Mouse (Mus musculus) kidney, embryonic 14.5 days (tissue): ENCODE measurements at regions not wholly inside any gene's neighbourhood (a gene's known extent, or its start where the extent isn't known, plus 50 kb on each side); places are given as distances from the start of the nearest gene placed in this dataset.
A peak's percentile ranks its signal among the peaks of the same experiment; 100 is the strongest.

Source experiments
- ATAC-seq: fragments of 200-750 bp; cut with Nextera tagmentation; 2 replicates; pipeline ENCODE4 v1.8.0; 2017; ENCODE audit warnings: moderate number of reproducible peaks, mild to moderate bottlenecking, moderate TSS enrichment, moderate library complexity; ENCODE audit not compliant: low FRiP score, low TSS enrichment
- H3K27ac ChIP-seq: fragments of 300-500 bp; sonication (generic); 2 replicates; pipeline ENCODE4 v1.5.1; 2014; ENCODE audit warnings: low read depth, mild to moderate bottlenecking, low read length, moderate library complexity, mixed read lengths
- H3K27me3 ChIP-seq: fragments of 300-500 bp; sonication (generic); 2 replicates; pipeline ENCODE4 v1.6.1; 2014; ENCODE audit warnings: mild to moderate bottlenecking, low read length; ENCODE audit not compliant: control insufficient read depth, insufficient read depth
- H3K36me3 ChIP-seq: fragments of 300-500 bp; sonication (generic); 2 replicates; pipeline ENCODE4 v1.6.1; 2014; ENCODE audit warnings: low read length, mixed read lengths; ENCODE audit not compliant: control insufficient read depth, insufficient read depth
- H3K4me1 ChIP-seq: fragments of 300-500 bp; sonication (generic); 2 replicates; pipeline ENCODE4 v1.6.1; 2014; ENCODE audit warnings: low read length, mixed read lengths; ENCODE audit not compliant: control insufficient read depth, insufficient read depth
- H3K4me2 ChIP-seq: fragments of 300-500 bp; sonication (generic); replicated peaks from 2 replicates; pipeline ENCODE4 v1.6.1; 2014; ENCODE audit warnings: low read depth, mild to moderate bottlenecking, low read length
- H3K4me3 ChIP-seq: fragments of 300-500 bp; sonication (generic); 2 replicates; pipeline ENCODE4 v1.5.1; 2014; ENCODE audit warnings: mild to moderate bottlenecking, low read length
- H3K9ac ChIP-seq: fragments of 300-500 bp; sonication (generic); 2 replicates; pipeline ENCODE4 v1.6.1; 2014; ENCODE audit warnings: low read depth, mild to moderate bottlenecking, low read length, moderate library complexity
- H3K9me3 ChIP-seq: fragments of 300-500 bp; sonication (generic); 2 replicates; pipeline ENCODE4 v1.6.1; 2016; ENCODE audit warnings: low read length; ENCODE audit not compliant: control insufficient read depth
- WGBS: fragments of 180-500 bp; shearing (Covaris S2); extraction: QIAGEN DNeasy Blood & Tissue Kit; methylation state at CpG from one replicate; pipeline ENCODE4 v1.1.7; 2014; 5-methylcytosine and 5-hydroxymethylcytosine counted together

DNA sequence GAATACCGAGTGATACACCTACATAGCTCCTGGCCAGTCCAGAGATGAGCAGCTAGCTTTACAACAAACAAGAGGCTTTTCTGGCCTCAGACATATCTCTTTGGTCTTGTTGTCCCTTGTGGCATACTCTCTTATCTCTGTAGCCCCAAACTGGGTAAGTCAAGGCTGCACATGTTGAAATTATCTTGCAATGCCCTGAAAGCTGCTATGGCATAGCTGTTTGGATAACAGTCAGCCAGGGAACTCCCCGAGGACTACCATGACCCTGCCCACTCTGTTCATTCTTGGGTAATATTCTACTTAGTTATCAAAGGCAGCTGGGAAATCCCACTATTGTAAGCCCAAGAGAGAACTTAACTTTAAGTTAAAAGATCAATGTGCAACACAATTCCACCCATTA is 106.5 kb upstream of the Ercc6l2 start:
- Histone ChIP-seq H3K4me1 (no peaks in the 10 kb centered on the region), H3K4me3 (no peak overlapping the region), H3K4me2 (no peak overlapping the region), H3K27ac (no peak overlapping the region), H3K27me3 (no peaks in the 10 kb centered on the region), H3K9me3 (peaks cover 5% of the 10 kb centered on the region; the same call in 1 of the 2 replicates), H3K36me3 (no peaks in the 10 kb centered on the region), H3K9ac (no peak overlapping the region)
- ATAC-seq, result no peak
- WGBS, result 86% methylated on average over 2 of the region's 2 CpGs

DNA sequence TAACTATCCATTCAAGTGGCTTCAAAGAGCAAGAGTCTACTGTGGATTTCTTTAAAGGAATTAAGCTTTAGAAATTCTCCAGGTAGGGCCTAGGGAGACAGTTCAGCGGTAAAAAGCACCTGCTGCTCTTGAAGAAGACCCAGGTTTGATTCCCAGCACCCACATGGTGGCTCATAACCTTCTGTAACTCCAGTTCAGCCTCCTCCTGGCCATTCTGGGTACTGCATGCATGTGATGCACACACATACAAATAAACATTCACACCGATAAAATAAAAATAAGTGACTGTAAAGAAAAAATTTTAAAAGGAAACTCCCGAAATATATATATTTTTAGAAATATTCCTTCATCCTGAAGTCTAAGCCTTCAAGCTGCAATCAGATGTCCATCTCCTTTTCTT is 101.9 kb upstream of the Ercc6l2 start:
- H3K9me3 ChIP-seq, result peaks cover 5% of the 10 kb centered on the region; the same call in 1 of the 2 replicates
- no peaks in the 10 kb centered on the region for H3K36me3 ChIP-seq
- H3K4me2 ChIP-seq, result no peak overlapping the region
- H3K27me3 ChIP-seq, result no peaks in the 10 kb centered on the region
- no peak for ATAC-seq
- no peak overlapping the region for H3K27ac ChIP-seq
- no peaks in the 10 kb centered on the region for H3K4me1 ChIP-seq
- no peak overlapping the region for H3K4me3 ChIP-seq
- 86% methylated on average over 3 of the region's 3 CpGs for WGBS
- no peak overlapping the region for H3K9ac ChIP-seq

DNA sequence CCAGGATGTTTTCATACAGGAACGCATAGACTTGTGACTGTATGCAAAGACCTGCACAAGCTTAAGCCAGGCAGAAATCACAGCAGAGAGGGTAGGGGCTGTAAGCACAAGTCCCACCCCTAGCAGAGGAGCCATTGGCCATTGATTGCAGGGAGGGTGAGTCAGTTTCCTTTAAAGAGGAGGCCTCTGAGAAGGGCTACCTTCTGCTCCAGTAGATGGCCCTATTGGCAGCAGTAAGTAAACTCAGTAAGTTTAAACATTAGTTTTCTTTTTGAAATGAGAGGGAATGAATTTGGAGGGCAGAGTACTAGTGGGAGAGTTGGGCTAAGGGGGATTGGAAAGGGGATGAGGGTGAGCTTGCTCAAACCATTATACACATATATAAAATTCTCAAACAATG is 98.5 kb upstream of the Ercc6l2 start:
- Histone ChIP-seq H3K4me3 (no peak overlapping the region), H3K4me2 (no peak overlapping the region), H3K9me3 (peaks cover 5% of the 10 kb centered on the region; the same call in 1 of the 2 replicates), H3K27me3 (no peaks in the 10 kb centered on the region), H3K4me1 (peaks cover 5% of the 10 kb centered on the region; the same call in 1 of the 2 replicates), H3K36me3 (no peaks in the 10 kb centered on the region), H3K27ac (no peak overlapping the region), H3K9ac (no peak overlapping the region)
- 78% methylated on average over 1 of the region's 1 CpGs for WGBS
- ATAC-seq, result no peak

DNA sequence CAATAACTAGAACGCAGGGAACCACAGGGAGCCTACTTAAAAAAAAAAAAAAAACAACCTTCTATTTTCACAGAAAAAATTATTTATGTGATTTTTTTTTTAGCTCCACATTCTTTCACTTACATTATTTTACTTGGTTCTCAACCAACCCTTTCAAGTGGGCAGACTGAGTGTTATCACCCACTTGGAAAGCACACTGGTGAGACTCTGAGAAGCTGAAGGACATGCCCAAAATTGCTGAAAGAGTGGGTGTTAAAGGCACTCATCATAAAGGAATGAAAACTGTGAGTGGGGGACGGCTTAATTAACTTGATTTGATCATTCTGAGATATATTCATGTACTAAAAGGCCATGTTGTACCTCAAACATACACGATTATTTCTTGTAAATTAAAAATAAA is 97.8 kb upstream of the Ercc6l2 start:
- 85% methylated on average over 3 of the region's 3 CpGs for WGBS
- no peak overlapping the region for H3K27ac ChIP-seq

DNA sequence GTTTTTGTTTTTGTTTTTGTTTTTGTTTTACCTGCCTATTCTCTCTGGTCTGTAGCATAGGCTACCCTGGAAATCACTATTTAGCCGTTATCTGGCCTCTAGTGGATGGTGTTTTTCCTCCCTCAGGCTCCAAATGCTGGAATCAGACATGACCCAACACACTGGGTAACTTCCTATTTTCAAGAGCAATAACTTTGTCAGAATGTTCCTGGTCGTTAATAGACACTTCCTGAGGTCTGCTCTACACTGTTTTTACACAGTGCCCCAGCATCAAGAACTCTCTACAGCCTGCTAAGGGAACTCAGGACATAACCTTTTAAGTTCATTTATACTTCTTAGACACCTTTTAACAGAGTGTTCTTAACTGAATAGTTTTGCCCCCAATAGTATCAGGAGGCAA is 96.3 kb upstream of the Ercc6l2 start:
- Histone ChIP-seq H3K4me2 (no peak overlapping the region), H3K4me1 (peaks cover 5% of the 10 kb centered on the region; the same call in 1 of the 2 replicates), H3K36me3 (no peaks in the 10 kb centered on the region), H3K9ac (no peak overlapping the region), H3K9me3 (no peaks in the 10 kb centered on the region), H3K27me3 (no peaks in the 10 kb centered on the region), H3K4me3 (no peak overlapping the region), H3K27ac (no peak overlapping the region; the same call in 1 of the 2 replicates)
- ATAC-seq, result no peak
- 37% methylated on average over 2 of the region's 2 CpGs for WGBS

More for the DNA sequence above, 97.8 kb upstream of the Ercc6l2 start:
- H3K4me2 ChIP-seq, result no peak overlapping the region
- ATAC-seq, result no peak
- H3K36me3 ChIP-seq, result no peaks in the 10 kb centered on the region
- peaks cover 5% of the 10 kb centered on the region; the same call in 1 of the 2 replicates for H3K4me1 ChIP-seq
- no peak overlapping the region for H3K9ac ChIP-seq
- no peak overlapping the region for H3K4me3 ChIP-seq
- no peaks in the 10 kb centered on the region for H3K27me3 ChIP-seq
- peaks cover 5% of the 10 kb centered on the region; the same call in 1 of the 2 replicates for H3K9me3 ChIP-seq

DNA sequence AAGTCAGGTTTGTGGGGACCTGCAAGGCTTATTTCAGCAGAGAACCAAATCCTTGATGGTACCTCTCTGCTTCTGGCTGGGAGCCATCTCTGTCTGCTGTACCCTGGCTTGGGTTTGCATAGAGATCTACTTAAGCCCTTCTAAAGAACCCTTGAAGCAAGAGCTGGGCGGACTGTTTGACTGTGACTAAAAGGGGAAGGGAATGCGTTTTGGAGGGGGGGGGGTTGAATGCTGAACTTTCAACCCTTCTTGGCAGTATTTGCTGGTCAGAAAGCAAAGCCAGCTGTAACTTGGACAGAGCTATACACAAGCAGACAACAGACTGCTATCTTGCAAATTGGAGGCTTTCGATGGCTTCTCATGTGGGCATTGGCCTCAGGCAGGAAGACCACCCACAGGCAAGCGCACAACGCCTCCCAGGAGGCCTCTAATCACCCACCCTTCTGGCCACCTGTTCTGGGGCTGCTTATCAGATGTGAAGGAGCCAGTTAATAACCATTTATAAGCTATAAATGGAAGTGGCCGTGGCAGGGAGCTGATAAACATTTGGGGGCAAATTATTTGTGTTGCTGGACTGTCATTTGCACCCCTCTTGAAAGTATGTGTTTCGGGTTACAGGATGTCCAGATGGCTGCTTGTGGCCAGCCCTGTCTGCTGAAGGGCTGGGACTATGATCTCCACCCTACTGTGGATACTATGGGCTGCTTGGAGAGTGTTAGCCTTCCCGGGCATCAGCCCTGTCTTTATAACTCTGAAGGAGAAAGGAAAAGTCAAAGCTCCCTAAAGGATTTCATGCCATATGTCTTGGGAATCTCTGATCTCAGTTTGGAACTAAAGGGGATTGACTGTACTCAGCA is 95.5 kb upstream of the Ercc6l2 start:
- H3K4me2 ChIP-seq, result no peak overlapping the region
- ATAC-seq, result peak; percentile 76; the same call in 1 of the 2 replicates
- H3K4me3 ChIP-seq, result no peak overlapping the region
- H3K4me1 ChIP-seq, result peaks cover 5% of the 10 kb centered on the region; the same call in 1 of the 2 replicates
- H3K36me3 ChIP-seq, result no peaks in the 10 kb centered on the region
- H3K27me3 ChIP-seq, result no peaks in the 10 kb centered on the region
- no peaks in the 10 kb centered on the region for H3K9me3 ChIP-seq
- WGBS, result 23% methylated on average over 8 of the region's 8 CpGs
- peak overlapping the region; percentile 8; the same call in 1 of the 2 replicates for H3K27ac ChIP-seq
- no peak overlapping the region for H3K9ac ChIP-seq

DNA sequence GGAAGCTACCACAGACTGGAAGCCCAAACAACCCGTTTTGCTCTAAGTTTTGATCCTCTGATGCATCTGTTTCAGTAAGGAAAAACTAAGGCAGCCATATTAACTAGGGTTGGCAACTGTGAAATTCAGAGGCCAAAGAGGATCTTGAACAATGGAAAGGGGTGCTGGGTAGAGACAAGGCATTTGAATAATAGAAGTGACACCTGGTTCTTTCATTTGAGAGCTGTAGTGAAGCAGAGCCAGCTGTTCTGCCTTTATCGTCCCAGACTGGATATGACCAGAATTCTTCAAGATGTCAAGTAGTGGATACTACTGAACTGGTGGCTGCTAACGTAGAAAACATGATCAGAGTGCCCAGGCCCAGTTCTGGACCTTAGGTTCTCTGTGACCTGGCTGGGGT is 94.4 kb upstream of the Ercc6l2 start:
- WGBS, result 78% methylated on average over 3 of the region's 3 CpGs
- Histone ChIP-seq H3K4me1 (peaks cover 6% of the 10 kb centered on the region; the same call in 1 of the 2 replicates), H3K4me2 (no peak overlapping the region), H3K9me3 (no peaks in the 10 kb centered on the region), H3K27ac (no peak overlapping the region), H3K27me3 (no peaks in the 10 kb centered on the region), H3K4me3 (no peak overlapping the region), H3K9ac (no peak overlapping the region), H3K36me3 (no peaks in the 10 kb centered on the region)
- no peak for ATAC-seq

DNA sequence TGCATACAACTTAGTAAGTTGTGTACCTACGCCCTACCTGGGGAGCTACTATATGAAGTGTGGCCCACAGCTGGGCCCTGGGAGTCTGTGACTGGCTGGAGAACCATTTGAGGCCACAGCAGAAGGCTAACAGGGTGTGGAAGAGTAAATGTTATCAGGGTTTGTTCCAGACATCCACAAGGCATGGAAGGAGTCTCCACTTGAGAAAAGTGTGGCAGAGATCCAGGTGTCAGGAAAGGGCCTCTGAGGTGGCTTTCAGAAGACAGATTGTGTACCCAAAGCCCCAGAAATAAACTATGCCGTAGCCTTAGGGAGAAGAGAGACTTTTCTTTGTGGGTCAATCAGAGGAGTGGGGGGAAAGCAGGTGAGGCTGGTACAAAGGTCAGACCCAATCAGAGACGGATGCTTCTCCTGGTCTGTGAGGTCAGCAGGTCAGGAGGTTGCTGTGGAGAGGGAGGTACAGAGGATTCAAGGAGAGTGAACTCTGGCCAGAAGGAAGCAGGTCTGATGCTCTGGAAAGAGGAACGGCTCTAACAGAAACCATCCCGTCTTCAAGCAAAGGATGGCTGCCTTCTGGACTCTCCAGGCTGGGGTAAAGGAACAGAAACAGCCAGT is 93.9 kb upstream of the Ercc6l2 start:
- ATAC-seq, result no peak
- Histone ChIP-seq H3K27ac (no peak overlapping the region), H3K36me3 (no peaks in the 10 kb centered on the region), H3K9ac (no peak overlapping the region), H3K27me3 (no peaks in the 10 kb centered on the region), H3K9me3 (no peaks in the 10 kb centered on the region), H3K4me2 (no peak overlapping the region), H3K4me3 (no peak overlapping the region), H3K4me1 (peaks cover 11% of the 10 kb centered on the region; the same call in 1 of the 2 replicates)
- WGBS, result 77% methylated on average over 5 of the region's 5 CpGs

DNA sequence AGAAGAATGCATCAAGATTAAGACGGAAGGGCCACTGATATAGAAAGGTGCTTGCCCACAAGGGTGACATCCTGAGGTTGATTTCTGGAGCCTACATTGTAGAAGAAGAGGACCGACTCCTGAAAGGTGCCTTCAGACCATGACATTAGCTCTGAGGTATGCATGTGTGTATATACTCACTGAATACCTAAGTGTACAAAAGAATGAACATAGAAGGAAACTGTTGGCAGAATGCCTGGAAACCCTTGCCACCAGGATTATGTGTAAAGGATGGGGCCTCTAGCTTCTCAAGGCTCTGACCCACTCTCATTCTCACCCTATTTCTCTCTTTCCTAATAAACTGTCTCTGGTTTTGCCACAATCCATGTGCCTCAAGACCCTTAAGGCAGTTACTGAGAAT is 90.7 kb upstream of the Ercc6l2 start:
- Histone ChIP-seq H3K9ac (no peak overlapping the region), H3K36me3 (no peaks in the 10 kb centered on the region), H3K27ac (no peak overlapping the region), H3K4me3 (no peak overlapping the region), H3K9me3 (no peaks in the 10 kb centered on the region), H3K27me3 (no peaks in the 10 kb centered on the region), H3K4me2 (no peak overlapping the region), H3K4me1 (peaks cover 13% of the 10 kb centered on the region; the same call in 1 of the 2 replicates)
- ATAC-seq, result no peak
- WGBS, result 88% methylated on average over 2 of the region's 2 CpGs
